Mouse (Mus musculus) left cerebral cortex, postnatal 14 days (tissue): ENCODE results near the gene Ufc1. TPM values are rescaled to one million over a fixed set of nuclear protein-coding genes. Genes with fewer than 3 reads are reported as not detected.
"Not testable (repeated sequence)": the region's sequence is repeated elsewhere in the genome, so short reads cannot be mapped to it uniquely, and the experiment has no call there.

ENCODE experiments used
- DNase-seq, 2 experiments: peaks; one replicate each; pipeline ENCODE4 v3.0.0; 2021 to 2022; ENCODE audit warnings: low spot score in 2 of 2, mixed read lengths in 1 of 2
- intact Hi-C: fragments of 180-260 bp; cut with DNase I; formaldehyde crosslinking; loops from one replicate; pipeline ENCODE4 v1.15.1; 2025
- long read RNA-seq, 2 experiments: library from polyadenylated mRNA; stranded (forward); transcript quantifications; one replicate each; pipeline ENCODE4 v2.0.0; 2021
- total RNA-seq, 2 experiments: library from RNA; stranded (reverse); gene quantifications; 2 replicates each; pipeline ENCODE4 v1.2.3; 2021

Gene Ufc1
- total RNA-seq: 100 to 1,000 TPM; 106 to 113 TPM
- long read RNA-seq, experiment 1, transcript Ufc1-202 (6 exons, 914 nt): minor isoform, 30 of 65 reads
- long read RNA-seq, experiment 1, transcript Ufc1-201 (7 exons, 1,007 nt): major isoform, 31 of 65 reads
- long read RNA-seq, experiment 1, partial matches to known transcripts: 1 of 65 reads
- long read RNA-seq, experiment 1, other reads (novel, unspliced or antisense): 2 of 65 reads
- long read RNA-seq, experiment 2, transcript Ufc1-202 (6 exons, 914 nt): minor isoform, 23 of 54 reads
- long read RNA-seq, experiment 2, transcript Ufc1-201 (7 exons, 1,007 nt): major isoform, 25 of 54 reads
- long read RNA-seq, experiment 2, partial matches to known transcripts: 4 of 54 reads
- long read RNA-seq, experiment 2, other reads (novel, unspliced or antisense): 1 of 54 reads

DNA sequence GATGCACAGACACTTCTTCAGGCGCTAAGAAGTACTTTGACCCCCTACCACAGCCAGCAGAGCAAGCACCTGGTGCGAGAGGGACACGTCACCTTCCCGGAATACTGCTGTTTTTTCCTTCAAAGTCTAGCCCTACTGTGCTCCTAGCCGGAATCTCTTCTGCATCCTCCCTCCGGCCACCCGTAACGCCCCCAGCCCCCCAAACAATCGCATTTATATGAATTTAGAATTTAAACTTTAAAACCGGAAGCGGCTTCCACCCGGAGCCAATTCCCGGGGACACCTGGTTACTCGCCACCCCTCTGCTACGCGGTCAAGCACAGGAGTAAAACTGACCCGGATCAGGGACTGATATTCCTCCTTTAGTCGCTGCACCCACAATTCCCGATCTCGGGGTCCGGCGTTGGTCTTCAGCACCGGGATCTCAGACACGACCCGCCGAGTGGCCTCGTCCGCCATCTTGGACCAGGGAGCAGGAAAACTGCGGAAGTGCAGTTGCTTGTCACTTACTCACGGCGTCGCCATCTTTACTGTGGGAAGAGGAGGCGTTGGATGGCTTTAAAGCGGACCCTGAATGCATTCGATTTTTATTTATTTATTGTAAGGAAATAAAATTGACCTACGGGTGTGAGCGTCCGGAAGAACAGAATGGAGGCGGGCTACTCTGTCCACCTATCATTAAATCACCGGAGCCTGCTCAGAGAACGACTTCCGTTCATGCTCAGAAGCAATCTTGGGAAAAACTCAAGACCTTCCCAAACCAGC is at the start of gene Ufc1:
Ufc1 (minus strand) TSS at position 727 of the 765 bp plus-strand sequence.
- intact Hi-C loops: loop anchor here (5.0 kb wide), 1 partner anchor 33 kb away; the partner anchor contains the start of gene Dedd

DNA sequence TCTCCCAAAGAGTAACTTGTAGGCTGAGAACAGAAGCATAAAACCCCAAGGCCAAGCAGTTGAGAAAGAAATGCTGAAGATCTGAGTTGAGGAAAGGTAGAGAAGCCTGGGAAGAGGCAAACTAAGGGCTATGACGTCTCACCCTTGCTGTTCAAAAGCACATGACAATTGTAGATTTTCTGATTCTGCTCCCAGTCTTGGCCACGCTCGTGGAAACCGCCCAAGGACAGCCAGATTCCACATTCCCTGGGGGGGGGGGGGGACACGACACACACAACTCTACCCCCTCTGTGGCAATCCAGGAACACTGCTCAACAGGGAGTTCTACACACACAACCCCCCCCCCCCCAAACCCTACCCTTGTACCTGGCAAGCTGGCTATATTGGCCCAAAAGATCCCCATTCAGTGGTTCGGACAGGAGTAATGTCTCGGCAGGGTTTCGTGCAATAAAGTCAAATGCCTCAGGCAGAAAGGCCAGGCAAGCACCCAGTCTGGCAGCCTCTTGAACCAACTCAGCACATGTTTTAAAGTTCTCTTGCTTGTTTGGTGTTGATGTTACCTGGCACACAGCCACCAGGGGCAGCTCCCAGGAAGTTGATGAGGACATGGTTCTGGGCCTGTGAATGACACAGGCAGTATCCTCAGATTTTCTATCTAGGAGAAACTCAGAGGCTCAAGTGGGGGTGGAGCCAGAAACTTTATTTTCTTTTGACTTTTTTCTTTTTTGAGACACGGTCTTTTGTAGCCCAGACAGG is 49.3 kb upstream of the Ufc1 start:
- peak in 1 of 2 experiments; percentile 28 for DNase-seq
- intact Hi-C loops: no loop called here

More for the DNA sequence above, at the start of gene Ufc1:
- DNase-seq: peak; percentile 81 to 84

DNA sequence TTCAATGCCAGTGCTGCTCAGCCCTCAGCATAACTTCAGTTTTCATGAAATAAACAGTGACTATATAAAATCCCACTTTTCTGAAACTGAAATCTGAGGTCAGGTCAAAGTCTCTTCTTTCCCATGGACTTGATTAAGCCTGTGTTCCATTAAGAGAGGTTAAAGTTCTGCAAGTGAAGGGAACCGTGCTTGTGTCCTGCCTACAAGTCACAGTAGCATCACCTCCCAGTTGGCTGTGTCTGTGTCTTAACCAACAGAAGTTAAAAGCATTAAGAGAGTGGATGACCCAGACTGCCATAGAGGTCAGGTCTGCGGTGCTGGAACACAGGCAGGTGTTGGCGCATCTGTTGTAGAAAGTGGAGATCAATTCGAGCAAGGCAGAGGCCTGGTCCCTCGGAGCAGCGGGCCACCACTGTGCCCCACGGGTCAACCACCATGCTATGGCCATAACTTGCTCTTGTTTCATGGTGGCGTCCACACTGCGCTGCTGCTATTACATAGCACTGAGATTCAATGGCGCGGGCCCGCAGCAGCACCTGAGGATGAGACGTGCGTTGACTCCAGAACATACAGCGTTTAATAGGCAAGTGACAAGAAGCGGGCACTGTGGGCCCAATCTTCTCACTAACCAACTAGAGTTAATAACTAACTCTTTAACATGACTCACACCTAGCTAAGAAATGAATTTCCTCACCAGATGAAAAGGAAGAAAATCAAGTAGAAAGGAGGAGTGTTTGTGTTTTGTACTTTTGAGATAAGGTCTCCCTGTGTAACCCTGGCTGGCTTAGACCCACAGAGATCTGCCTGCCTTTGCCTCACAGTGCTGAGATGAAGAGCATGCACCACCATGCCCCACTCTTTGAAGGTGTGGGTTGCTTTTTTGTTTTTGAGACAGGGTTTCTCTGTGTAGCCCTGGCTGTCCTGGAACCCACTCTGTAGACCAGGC is 47.7 kb upstream of the Ufc1 start:
- DNase-seq: no peak
- intact Hi-C loops: no loop called here

DNA sequence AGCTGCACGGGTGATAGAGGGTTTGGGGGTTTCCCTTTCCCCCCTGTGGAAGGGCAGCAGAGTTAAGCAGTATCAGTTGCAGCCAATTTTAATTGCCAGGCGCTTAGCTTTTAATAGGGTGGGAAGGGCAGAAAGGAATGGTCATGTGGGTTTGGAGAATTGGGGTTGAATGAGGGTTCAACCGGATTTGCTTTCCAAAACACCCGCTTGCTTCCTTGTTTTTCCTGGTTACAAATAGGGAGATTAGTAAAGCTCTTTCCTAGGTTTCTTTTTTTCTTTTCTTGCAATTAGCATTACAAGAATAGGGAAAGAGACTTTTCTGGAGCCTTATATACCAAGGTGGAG is 35.4 kb upstream of the Ufc1 start:
- intact Hi-C loops: no loop called here

DNA sequence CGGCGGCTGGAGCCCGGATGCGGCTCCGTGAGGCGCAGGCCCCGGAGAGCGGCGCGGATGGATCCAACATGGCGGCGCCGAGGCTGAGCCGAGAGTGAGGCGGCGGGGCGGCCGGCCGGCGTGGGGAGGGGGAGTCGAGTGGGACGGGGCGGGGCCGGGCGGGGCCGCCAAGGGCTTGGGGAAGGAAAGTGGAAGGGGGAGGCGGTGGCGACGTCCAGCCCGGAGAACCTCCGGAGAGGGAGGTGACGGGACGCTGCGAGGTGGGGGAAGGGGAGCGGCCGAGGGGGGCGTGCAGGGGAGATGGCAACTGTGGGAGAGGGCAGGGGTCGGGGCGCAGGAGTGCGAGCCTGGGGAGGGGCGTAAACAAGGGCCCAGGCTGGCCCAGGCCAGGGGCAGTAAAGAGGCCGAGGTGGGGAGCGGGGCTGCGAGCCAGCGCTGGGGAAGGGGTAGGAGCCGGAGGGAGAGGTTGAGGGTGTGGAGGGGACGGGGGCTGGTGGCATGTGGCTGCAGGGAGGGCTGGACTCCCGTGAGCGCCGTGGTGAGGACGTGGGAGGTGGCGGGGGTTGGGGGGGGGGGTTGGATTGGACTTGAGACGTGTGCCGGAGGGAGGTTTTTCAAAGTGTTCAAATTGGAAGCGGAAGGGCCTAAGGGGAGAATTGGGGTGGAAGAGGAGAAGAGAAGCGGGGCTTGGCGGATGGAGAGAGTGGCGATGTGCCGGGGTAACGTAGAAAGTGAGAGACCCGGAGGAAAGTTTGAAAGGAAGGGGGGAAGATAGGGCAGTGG is 34.8 kb upstream of the Ufc1 start:
- intact Hi-C loops: loop anchor here (5.0 kb wide), 1 partner anchor 37 kb away; no protein-coding TSS in a partner anchor
- DNase-seq: no peak

More for the DNA sequence above, 35.4 kb upstream of the Ufc1 start:
- DNase-seq: no peak

DNA sequence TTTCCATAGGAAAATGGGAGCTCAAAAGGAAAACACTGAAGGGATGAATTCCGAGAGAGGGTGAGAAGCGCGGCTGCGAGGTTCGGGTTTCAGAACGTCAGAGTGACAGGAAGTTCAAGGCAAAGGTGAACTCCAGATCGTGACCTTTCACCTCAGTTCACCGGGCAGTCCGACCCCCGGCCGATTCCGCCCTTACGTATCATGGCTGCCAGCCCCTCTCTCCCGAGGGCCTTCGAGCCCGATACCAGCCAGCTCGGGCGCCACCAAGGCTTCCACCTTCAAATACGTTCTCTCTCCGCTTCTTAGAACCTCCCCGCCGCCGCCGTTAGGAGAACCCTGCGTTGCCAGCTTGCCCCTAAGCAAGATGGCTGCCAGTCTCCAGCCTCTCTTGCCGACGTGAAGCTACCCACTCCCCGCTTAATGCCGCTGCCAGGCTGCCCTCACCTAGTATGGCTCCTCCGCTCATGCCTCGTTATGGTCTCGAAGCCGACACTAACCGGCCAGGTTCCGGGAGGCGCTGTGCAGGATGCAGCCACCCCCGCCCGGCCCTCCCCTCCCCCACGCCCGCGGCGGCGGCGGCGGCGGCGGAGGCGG is 34.1 kb upstream of the Ufc1 start, which contains the start of gene Dedd:
Dedd (plus strand) TSS at position 307 of the 594 bp plus-strand sequence.
- intact Hi-C loops: loop anchor here (5.0 kb wide), 1 partner anchor 37 kb away; no protein-coding TSS in a partner anchor
- DNase-seq: peak; percentile 94 to 96

DNA sequence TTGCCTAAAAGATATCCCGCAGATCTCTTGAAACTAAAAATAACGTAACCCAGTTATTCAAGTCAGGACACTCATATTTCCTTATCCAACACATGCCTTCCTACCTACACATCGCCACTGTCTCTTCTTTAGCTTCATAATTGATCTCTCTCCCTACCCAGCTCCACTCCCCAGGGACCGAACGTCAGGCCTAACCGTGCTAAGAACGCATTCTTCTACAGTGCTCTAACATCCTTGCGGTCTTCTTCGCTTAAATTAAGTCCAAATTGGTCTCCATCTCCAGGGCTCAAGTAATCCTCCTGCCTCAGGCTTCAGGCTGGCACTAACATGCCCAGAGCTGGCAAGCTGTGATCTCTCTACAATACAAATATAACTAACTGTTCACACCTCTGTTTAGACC is 33.4 kb upstream of the Ufc1 start:
- DNase-seq: no peak
- intact Hi-C loops: loop anchor here (5.0 kb wide), 1 partner anchor 36 kb away; no protein-coding TSS in a partner anchor

DNA sequence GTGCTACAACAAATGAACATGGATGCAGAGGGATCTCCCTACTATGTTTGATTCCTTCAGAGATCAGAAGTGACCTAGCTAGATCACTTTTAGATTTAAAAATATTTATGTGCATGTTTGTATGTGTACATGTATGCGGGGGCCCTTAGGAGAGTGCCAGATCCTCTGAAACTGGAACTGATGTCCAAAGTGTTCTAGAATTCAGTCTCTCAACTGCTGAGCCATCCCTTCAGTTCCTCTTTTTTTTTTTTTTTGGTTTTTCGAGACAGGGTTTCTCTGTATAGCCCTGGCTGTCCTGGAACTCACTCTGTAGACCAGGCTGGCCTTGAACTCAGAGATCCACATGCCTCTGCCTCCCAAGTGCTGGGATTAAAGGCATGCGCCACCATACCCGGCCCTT is 31.8 kb upstream of the Ufc1 start:
- intact Hi-C loops: loop anchor here (5.0 kb wide), 1 partner anchor 34 kb away; no protein-coding TSS in a partner anchor
- not testable (repeated sequence) for DNase-seq

DNA sequence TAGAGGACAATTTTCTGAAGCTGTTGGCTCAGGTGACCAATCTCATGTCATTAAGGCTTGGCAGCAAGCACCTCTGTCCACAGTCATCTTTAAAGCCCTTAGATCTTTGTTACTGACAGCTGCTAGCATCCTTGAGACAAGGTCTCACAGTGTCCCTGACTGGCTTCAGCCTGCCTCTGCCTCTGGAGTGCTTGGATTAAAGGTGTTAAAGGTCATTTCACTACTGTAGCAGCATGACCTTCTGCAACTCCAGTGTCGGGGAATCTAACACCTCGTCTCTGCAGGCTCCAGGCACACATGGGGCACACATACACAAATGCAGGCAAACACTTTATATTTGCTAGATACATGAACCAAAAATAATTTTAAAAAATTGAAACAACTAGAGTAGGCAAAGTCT is 30.7 kb upstream of the Ufc1 start:
- DNase-seq: no peak
- intact Hi-C loops: loop anchor here (5.0 kb wide), 1 partner anchor 33 kb away; no protein-coding TSS in a partner anchor

DNA sequence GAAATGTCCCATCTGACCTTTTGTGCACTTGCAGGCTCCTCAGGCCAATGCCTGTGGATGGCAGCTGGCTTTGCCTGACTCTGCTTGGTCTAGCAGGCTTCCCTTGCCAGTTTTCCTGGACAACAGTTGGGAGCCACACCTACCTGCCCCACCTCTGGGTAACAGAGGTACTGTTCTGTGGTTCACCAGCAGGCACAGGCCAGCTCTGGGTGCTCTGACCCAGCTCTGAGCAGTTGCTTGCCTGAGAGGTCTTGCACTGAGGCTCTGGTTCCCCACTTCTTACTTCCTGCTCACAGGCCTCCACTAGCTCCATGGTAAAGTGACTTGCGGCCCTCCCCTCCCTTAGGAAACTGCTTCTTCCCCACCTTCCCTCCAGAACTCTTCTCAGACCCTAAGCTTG is 27.2 kb upstream of the Ufc1 start:
- intact Hi-C loops: no loop called here
- no peak for DNase-seq

DNA sequence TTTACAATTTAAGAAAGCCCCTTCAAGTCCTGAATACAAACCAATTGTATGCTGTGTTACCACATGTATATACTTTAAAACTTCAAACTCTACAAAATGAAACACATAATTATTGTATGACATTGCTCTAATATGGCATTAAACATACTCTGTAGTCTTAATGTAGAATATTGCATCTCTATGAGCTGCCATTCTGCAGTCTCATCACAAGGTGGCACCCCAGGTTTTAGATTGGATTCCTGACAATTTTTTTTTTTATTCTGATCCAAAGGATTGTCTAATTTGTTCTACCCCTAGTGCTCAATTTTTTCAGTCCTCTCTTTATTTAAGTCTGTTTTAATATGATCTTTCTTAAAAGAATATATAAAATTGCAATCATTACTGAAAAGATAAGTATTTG is 26.6 kb upstream of the Ufc1 start:
- DNase-seq: peak in 1 of 2 experiments; percentile 46
- intact Hi-C loops: no loop called here

DNA sequence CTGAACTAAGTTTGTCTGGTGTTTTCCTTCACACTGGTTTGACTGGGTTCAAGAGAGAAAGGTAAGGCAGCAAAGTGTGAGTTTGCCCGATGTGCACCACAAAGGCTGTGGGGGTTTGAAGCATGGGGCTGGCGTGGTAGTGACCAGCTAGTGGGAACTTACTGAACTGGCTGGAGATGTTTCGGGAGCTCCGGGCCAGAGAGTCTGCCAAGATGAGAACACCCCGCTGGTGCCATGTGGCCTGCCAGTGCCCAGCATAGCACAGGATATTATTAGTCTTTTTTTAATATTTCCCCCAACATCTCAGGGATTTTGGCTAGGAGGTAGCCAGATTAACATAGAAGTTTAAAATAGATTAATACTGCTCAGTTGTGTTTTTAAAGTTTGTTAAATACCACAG is 25.3 kb upstream of the Ufc1 start:
- DNase-seq: no peak
- intact Hi-C loops: no loop called here

DNA sequence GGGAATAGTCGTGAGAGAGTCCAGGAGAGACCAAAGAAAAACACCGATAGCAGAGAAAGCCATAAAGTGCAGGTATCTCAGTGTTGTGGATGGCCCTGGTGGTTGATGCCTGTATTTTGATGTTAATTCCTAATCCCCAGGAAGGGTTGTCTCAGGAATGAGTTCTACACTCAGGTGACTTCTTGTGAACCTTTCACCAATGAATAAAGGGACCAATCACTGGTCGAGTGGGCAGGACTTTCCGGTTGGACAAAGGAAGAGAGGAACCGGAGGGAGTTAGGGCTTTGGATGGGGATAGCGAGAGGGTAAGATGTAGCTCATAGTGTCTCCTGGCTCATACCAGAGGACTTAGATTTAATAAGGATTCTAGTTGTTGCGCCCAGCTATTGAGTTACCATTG is 24.9 kb upstream of the Ufc1 start:
- intact Hi-C loops: no loop called here
- DNase-seq: no peak

DNA sequence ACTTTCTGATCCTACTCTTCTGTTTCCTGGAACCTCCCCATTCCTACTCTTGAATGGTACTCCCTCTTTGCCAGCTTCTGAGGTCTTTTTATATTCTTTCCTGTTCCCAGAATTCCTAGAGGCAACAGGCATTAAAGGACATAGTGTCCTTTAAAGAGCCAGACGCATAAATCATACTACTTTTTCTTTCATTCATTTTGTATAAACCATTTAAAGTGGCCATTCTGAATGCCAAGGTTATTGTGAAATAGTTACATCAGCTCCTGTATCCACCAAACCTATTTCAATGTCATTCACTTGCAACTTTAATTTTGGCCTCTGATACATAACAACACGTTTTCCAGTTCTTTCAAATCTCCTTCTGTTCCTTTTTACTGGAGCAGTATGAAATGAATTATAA is 14.5 kb upstream of the Ufc1 start:
- no peak for DNase-seq
- intact Hi-C loops: no loop called here

DNA sequence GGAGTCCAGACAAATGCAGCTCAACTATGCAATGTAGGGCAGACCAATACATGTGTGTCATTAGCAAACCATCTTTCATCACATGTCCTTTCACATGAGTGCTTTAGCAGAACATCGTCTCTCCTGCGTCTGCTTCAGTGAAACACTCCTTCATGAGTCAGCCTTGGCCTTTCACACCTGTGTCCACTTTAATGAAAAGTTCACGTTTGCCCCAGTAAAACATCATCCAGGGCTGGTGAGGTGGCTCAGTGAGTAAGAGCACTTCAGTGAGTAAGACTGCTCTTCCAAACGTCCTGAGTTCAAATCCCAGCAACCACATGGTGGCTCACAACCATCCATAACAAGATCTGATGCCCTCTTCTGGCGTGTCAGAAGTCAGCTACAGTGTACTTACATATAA is 11.3 kb upstream of the Ufc1 start:
- intact Hi-C loops, DNase-seq: not testable (repeated sequence)

DNA sequence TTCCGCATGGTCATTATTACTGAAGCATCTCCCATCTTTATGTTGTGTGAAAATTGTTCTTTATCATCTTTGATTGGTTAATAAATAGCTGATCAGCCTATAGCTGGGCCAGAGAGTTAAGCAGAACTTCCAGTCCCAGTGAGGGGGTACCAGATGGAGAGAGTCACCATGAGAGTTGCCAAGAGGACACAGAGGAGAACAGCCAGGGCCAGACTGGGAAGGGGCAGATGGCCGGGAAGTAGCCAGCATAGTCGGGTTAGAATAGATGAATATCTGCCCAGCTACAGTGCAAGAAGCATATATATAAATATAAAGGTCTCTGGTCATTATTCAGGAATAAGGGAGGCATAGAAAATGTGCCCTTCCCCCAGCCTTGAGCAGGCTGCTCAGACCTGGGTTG is 3.4 kb upstream of the Ufc1 start:
- intact Hi-C loops: no loop called here
- no peak for DNase-seq

DNA sequence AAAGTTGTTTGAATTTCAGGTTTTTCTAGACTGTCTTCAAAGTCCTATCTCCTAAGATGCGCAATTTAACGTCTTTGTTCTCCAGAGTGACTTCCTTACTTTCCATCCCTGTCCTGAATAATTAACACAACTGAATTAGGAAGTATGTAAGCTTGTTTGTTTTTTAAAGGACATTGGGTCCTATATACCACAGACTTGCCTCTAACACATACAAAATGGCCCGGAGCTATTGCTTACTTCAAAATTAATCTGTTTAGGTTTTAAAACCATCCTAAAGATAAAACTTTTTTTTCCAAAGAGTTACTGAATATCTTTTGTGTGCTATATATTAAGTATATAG is 209 bp upstream of the Ufc1 start:
- intact Hi-C loops: no loop called here
- no peak for DNase-seq

DNA sequence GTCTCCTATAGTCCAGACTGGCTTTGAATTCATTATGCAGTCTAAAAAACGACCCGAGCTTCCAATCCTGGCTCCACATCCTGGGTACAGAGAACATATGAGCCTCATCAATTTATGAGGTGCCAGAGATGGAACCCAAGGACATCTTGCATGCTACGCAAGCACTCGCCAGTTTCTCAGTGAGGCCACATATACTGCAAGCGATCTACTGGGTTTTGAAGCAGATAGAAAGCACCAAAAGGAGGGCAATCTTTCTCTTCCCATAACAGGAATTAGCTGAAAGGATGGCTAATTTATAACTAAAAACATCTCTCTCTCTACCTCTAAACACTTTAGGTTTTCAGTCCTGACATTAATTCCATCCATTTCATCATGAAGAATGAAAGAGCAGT is 922 bp downstream of the Ufc1 start:
- no peak for DNase-seq
- intact Hi-C loops: loop anchor here (5.0 kb wide), 1 partner anchor 33 kb away; the partner anchor contains the start of gene Dedd
